Mouse (Mus musculus) neural tube, embryonic 11.5 days (tissue): ENCODE results near the gene Brms1l. TPM values are rescaled to one million over a fixed set of nuclear protein-coding genes. Genes with fewer than 3 reads are reported as not detected.
A peak's percentile ranks its signal among the peaks of the same experiment; 100 is the strongest.

Source experiments
- ATAC-seq: fragments of 200-750 bp; cut with Nextera tagmentation; 2 replicates; pipeline ENCODE4 v1.8.0; 2017; ENCODE audit warnings: moderate number of reproducible peaks, mild to moderate bottlenecking, moderate TSS enrichment, moderate library complexity; ENCODE audit not compliant: insufficient read depth, low FRiP score, low TSS enrichment
- DNase-seq: peaks from one replicate; pipeline ENCODE4 v3.0.0-alpha.2; 2015; ENCODE audit warnings: low spot score
- H3K27ac ChIP-seq: fragments of 300-500 bp; sonication (generic); 2 replicates; pipeline ENCODE4 v1.5.1; 2014; ENCODE audit warnings: low read depth, mild to moderate bottlenecking, low read length
- H3K27me3 ChIP-seq: fragments of 300-500 bp; sonication (generic); 2 replicates; pipeline ENCODE4 v1.6.1; 2014; ENCODE audit warnings: mild to moderate bottlenecking, low read length, mixed read lengths; ENCODE audit not compliant: control insufficient read depth, insufficient read depth
- H3K36me3 ChIP-seq: fragments of 300-500 bp; sonication (generic); 2 replicates; pipeline ENCODE4 v1.6.1; 2014; ENCODE audit warnings: mild to moderate bottlenecking, low read length, moderate library complexity, mixed read lengths; ENCODE audit not compliant: control insufficient read depth, insufficient read depth
- H3K4me1 ChIP-seq: fragments of 300-500 bp; sonication (generic); 2 replicates; pipeline ENCODE4 v1.6.1; 2014; ENCODE audit warnings: low read length, mixed read lengths; ENCODE audit not compliant: control insufficient read depth, insufficient read depth
- H3K4me2 ChIP-seq: fragments of 300-500 bp; sonication (generic); 2 replicates; pipeline ENCODE4 v1.6.1; 2014; ENCODE audit warnings: low read depth, mild to moderate bottlenecking, moderate library complexity
- H3K4me3 ChIP-seq: fragments of 300-500 bp; sonication (generic); 2 replicates; pipeline ENCODE4 v1.5.1; 2014; ENCODE audit warnings: low read depth, low read length
- H3K9ac ChIP-seq: fragments of 300-500 bp; sonication (generic); 2 replicates; pipeline ENCODE4 v1.6.1; 2014; ENCODE audit warnings: mild to moderate bottlenecking, low read length
- H3K9me3 ChIP-seq: fragments of 300-500 bp; sonication (generic); 2 replicates; pipeline ENCODE4 v1.6.1; 2016; ENCODE audit warnings: low read length; ENCODE audit not compliant: control insufficient read depth
- WGBS: fragments of 180-500 bp; shearing (Covaris S2); extraction: QIAGEN DNeasy Blood & Tissue Kit; methylation state at CpG from one replicate; pipeline ENCODE4 v1.1.7; 2014; 5-methylcytosine and 5-hydroxymethylcytosine counted together
- polyA plus RNA-seq: library from polyadenylated mRNA; unstranded; fragments of >200 nt; fragmentation: Nextera tagmentation; extraction: Ambion mirVana; gene quantifications from 2 replicates; pipeline ENCODE4 v1.2.1, GENCODE M21; 2014

The Brms1l gene
- polyA plus RNA-seq, 1 experiment from 2014 or later: 36.1 TPM

DNA sequence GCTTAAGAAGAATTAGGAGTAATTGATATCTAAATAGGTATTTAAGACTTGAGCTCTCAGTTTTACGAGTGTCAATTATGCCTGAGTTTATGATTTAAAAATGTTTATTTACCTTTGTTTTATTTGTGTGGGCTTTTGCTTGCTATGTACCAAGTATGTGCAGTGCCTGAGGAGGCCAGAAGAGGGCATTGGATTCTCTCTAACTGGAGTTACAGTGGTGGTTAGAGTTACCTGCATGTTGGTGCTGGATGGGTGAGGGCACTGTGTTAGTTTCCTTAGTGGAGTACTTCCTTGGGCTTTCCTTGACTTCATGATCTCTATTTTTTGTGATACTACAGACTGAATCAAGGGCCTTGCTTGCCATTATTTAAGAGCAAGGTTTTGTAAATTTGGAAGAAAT lies 10.6 kb downstream of the Brms1l start:
- Histone ChIP-seq H3K4me3 (no peak overlapping the region), H3K27ac (no peak overlapping the region), H3K4me2 (no peak overlapping the region), H3K36me3 (peaks cover 4% of the 10 kb centered on the region), H3K9ac (no peak overlapping the region), H3K27me3 (no peaks in the 10 kb centered on the region), H3K9me3 (no peaks in the 10 kb centered on the region), H3K4me1 (no peaks in the 10 kb centered on the region)
- no peak for ATAC-seq
- DNase-seq: no peak
- WGBS: 75% methylated on average over 1 of the region's 1 CpGs

DNA sequence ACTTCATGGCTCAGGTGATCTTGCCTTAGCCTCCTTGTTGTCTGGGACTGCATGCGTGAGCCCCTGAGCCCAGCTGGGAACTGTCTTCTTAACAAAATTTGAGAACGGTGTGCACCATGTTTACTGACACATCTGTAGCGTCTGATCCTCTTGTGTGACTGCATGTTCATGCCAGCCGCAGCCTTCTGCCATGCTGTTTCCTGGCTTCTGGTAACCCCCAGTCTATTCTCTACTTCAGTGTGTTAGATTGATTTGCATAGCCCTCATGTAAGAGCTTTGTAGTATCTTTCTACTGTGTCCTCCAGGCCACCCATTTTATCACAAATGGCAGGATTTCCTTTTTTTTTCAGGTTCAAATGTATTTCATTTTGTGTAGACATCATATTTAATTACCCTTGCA lies 11.7 kb downstream of the Brms1l start:
- no peaks in the 10 kb centered on the region for H3K9me3 ChIP-seq
- no peak for ATAC-seq
- WGBS: 95% methylated on average over 4 of the region's 4 CpGs

DNA sequence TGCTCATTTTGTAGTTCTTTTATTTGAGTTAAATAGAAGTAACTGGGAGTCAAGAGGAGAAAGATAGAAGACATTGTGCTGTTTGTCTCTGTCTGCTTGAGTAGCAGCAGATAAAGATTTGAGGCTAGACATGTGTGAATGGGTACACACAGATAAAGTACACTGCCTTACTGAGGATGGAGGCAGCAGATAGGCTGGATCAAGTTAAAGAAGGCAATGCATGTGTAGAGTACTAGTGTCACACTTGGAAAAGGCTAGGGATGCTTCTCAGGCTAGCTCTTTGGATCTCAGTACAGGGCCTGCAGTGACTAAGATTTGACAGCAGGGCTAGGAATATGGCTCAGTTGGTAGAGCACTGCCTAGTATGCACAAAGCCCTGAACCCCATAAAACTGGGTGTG lies 14.5 kb downstream of the Brms1l start:
- Histone ChIP-seq H3K4me3 (no peak overlapping the region), H3K36me3 (peaks cover 6% of the 10 kb centered on the region), H3K9me3 (no peaks in the 10 kb centered on the region), H3K27me3 (no peaks in the 10 kb centered on the region), H3K4me2 (no peak overlapping the region), H3K9ac (no peak overlapping the region), H3K27ac (no peak overlapping the region), H3K4me1 (no peaks in the 10 kb centered on the region)
- ATAC-seq (no peak), DNase-seq (no peak)

More for the DNA sequence above, 11.7 kb downstream of the Brms1l start:
- Histone ChIP-seq H3K9ac (no peak overlapping the region), H3K36me3 (peaks cover 5% of the 10 kb centered on the region), H3K27ac (no peak overlapping the region), H3K4me2 (no peak overlapping the region), H3K27me3 (no peaks in the 10 kb centered on the region), H3K4me1 (no peaks in the 10 kb centered on the region), H3K4me3 (no peak overlapping the region)
- DNase-seq: no peak

DNA sequence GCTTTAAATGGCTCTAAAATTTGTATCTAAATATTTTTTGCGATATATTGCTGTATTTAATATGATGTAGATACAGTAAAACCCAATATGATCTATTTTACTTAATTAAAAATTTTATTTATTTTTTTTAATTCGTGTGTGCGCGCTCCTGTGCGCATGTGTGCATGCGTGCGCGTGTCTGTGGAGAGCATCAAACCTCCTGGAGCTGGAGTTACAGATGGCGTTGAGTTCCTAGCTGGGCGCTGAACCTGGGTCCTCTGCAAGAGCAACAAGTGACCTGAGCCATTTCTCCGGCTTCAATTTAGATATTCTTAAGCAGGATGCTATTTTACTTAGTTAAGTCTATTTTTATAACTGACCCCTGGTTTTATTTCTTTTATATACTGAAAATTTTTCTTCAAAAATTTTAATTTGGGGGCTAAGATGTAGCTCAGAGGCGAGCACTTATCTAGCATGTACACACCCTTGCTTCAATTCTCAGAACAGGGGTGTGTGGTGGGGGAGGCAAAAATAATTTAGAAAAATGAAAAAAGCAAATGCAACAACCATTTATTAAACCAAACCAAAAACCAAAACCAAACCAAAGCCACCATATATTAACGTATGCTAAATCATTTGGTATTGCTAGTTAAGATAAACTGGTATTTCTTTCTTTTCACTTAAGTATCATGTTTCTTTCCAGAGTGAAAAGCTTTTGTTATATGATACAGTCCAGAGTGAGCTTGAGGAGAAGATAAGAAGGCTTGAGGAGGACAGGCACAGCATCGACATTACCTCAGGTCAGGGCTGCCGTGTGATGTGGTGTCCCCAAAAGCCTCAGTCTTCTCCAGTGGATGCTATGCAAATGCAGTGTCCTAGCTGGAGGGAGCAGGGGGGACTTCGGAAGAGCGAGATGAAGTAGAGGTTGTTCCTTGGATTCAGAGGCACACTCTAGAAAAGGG lies 23.6 kb downstream of the Brms1l start:
- Histone ChIP-seq H3K4me2 (no peak overlapping the region), H3K27me3 (no peaks in the 10 kb centered on the region), H3K9me3 (no peaks in the 10 kb centered on the region; the same call in 1 of the 2 replicates), H3K36me3 (peaks cover 13% of the 10 kb centered on the region), H3K27ac (no peak overlapping the region), H3K4me1 (no peaks in the 10 kb centered on the region), H3K9ac (no peak overlapping the region), H3K4me3 (no peak overlapping the region)
- no peak for ATAC-seq
- 95% methylated on average over 17 of the region's 17 CpGs for WGBS
- no peak for DNase-seq

DNA sequence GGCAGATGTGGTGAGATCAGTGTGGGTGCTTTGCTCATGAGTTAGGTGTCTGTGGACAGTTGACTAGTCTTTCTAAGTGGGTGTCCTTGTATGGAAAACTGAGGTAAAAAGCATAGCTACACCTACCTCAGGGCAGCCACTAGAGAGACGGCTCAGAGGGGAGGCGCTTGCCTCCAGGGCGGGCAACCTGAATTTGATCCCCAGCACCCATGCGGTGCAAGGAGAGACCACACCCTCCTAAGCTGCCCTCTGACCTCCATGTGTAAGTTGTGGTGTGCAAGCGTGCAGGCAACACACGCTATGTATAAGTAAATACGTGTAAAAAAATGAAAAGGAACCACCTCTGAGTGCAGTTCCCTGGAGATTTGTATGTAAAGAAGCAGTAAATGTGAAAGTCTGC lies 24.5 kb downstream of the Brms1l start:
- ATAC-seq: no peak
- H3K4me2 ChIP-seq: no peak overlapping the region
- H3K27me3 ChIP-seq: no peaks in the 10 kb centered on the region
- no peaks in the 10 kb centered on the region; the same call in 1 of the 2 replicates for H3K9me3 ChIP-seq
- no peak overlapping the region for H3K9ac ChIP-seq
- peaks cover 12% of the 10 kb centered on the region for H3K36me3 ChIP-seq
- H3K4me1 ChIP-seq: no peaks in the 10 kb centered on the region
- no peak overlapping the region for H3K27ac ChIP-seq
- no peak for DNase-seq
- H3K4me3 ChIP-seq: no peak overlapping the region
- WGBS: 94% methylated on average over 7 of the region's 7 CpGs

DNA sequence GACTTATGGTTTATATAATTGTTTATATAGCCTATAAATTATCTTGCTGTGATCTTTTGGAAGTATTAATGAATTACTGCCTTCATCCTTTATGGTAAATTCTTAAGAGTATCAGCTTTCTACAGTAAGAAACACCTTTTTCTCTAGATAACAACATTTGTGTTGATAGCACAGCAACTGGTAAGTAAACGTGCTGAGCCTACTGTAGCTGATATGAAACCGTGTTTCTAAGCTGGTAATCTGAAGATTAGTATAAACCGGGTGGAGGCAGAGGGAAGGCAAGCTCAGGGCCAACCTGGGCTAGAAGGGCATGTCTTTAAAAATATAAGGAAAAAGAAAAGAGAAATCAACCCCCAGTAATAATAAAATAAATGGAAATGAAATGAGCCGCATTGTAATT lies 31.6 kb downstream of the Brms1l start:
- H3K36me3 ChIP-seq: peaks cover 7% of the 10 kb centered on the region
- H3K4me2 ChIP-seq: no peak overlapping the region
- H3K9me3 ChIP-seq: no peaks in the 10 kb centered on the region
- no peaks in the 10 kb centered on the region for H3K4me1 ChIP-seq
- H3K27me3 ChIP-seq: no peaks in the 10 kb centered on the region
- WGBS: 92% methylated on average over 4 of the region's 4 CpGs
- no peak overlapping the region for H3K27ac ChIP-seq
- DNase-seq: no peak
- no peak for ATAC-seq
- no peak overlapping the region for H3K4me3 ChIP-seq
- no peak overlapping the region for H3K9ac ChIP-seq

DNA sequence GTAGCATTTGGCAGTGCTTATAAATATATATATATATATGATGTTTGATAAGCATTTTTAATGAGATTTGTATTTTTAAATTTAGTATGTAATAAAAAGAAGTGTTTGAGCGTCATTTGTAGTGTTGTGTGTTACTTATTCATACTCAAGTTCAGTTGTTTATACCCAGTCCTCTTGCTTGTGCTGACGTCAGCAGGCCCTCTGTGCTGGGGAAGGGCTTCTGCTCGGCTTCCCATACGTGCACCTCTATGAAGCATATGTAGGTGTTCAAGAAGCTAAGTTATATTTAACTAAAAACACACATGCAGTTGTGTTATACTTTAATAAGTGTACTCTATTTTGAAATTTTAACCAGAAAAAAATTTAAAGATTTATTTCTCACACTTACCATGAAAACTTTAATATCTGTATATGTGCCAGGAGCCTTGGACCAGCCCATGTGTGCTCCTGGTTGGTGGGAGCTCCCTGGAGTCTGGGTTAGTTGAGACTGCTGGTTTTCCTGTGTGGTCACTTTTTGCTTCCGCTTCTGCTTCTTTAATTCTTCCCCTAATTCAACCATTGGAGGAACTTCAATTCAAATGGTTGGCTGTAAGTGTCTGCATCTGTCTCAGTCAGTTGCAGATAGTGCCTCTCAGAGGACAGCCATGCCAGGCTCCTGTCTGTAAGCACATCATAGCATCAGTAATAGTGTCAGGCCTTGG lies 33.6 kb downstream of the Brms1l start:
- no peak overlapping the region for H3K4me3 ChIP-seq
- no peak overlapping the region for H3K27ac ChIP-seq
- 93% methylated on average over 5 of the region's 5 CpGs for WGBS
- ATAC-seq (no peak), DNase-seq (no peak)
- H3K9me3 ChIP-seq: no peaks in the 10 kb centered on the region
- H3K36me3 ChIP-seq: peaks cover 4% of the 10 kb centered on the region; the same call in 1 of the 2 replicates
- no peaks in the 10 kb centered on the region for H3K27me3 ChIP-seq
- H3K9ac ChIP-seq: no peak overlapping the region
- no peaks in the 10 kb centered on the region for H3K4me1 ChIP-seq
- no peak overlapping the region for H3K4me2 ChIP-seq

DNA sequence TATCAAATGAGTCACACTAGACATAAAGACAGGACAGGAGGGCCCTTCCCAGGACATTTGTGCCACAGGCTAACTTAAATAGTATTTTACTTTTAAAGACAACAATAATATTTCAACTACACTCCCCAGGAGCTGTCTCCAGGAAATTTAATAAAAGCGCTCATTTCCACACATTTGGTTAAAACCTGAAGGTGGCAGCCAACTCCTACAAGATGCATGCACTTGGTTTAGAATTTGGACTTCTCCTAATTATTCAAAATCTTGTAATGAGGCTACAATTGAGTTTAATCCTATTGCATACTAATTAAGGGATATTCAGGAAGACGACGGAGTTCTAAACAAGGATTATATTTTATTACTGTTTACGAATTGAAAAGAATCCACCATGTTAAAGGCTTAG lies 49.3 kb downstream of the Brms1l start:
- Histone ChIP-seq H3K9me3 (no peaks in the 10 kb centered on the region), H3K4me1 (no peaks in the 10 kb centered on the region), H3K36me3 (no peaks in the 10 kb centered on the region), H3K4me3 (no peak overlapping the region), H3K4me2 (no peak overlapping the region), H3K27me3 (no peaks in the 10 kb centered on the region), H3K9ac (no peak overlapping the region), H3K27ac (no peak overlapping the region)
- 80% methylated on average over 4 of the region's 4 CpGs for WGBS
- DNase-seq: no peak
- ATAC-seq: no peak

DNA sequence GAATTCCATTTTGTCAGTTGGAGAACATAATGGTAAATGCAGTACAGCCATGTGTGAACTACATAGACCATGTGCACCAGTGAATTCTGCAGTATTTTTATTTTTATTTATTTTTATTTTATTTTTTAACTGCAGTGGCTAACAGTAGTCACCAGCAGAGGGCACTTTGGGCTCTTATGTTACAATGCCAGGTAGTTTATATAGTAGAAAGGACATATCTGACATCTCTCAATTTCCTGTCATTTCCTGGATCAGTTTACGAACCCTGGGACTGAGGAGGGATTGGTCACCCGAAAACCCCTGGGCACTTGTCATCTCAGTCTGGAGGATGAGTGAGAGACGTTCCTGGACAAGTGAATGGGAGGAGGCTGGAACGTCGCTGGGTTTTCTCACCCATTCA lies 52.4 kb downstream of the Brms1l start:
- ATAC-seq (no peak), DNase-seq (peak; percentile 16)
- H3K4me3 ChIP-seq: no peak overlapping the region
- WGBS: 41% methylated on average over 5 of the region's 5 CpGs
- H3K9ac ChIP-seq: no peak overlapping the region
- H3K4me1 ChIP-seq: no peaks in the 10 kb centered on the region
- H3K27me3 ChIP-seq: no peaks in the 10 kb centered on the region
- H3K9me3 ChIP-seq: no peaks in the 10 kb centered on the region
- no peak overlapping the region for H3K4me2 ChIP-seq
- H3K27ac ChIP-seq: no peak overlapping the region
- no peaks in the 10 kb centered on the region for H3K36me3 ChIP-seq
